Mouse (Mus musculus): ENCODE measurements at regions not wholly inside any gene's neighbourhood (a gene's known extent, or its start where the extent isn't known, plus 50 kb on each side); places are given as distances from the start of the nearest gene placed in this dataset.

- Histone ChIP-seq H3K4me2 (ENCODE audit: insufficient read depth, low read depth, poor library complexity, severe bottlenecking) (no peak overlapping the region), H3K36me3 (replicated peaks in 1 of 2; ENCODE audit: control insufficient read depth in 1 of 2, insufficient read depth in 1 of 2, low read length in 1 of 2) (no peaks in the 10 kb centered on the region), H3K9me3 (replicated peaks; ENCODE audit: low read length) (no peaks in the 10 kb centered on the region), H3K79me2 (replicated peaks; ENCODE audit: control insufficient read depth, extremely low read depth, insufficient read depth, poor library complexity, severe bottlenecking) (no peaks in the 10 kb centered on the region), H3K27ac (ENCODE audit: insufficient read depth, low read depth) (no peak overlapping the region), H3K9ac (ENCODE audit: insufficient read depth, low read depth) (no peak overlapping the region), H3K4me3 (replicated peaks in 1 of 3; ENCODE audit: low read depth in 2 of 3, low read length in 2 of 3, poor library complexity in 1 of 3) (no peak overlapping the region), H3K4me1 (ENCODE audit: control insufficient read depth in 1 of 2, insufficient read depth in 2 of 2) (no peaks in the 10 kb centered on the region), H3K27me3 (replicated peaks) (no peaks in the 10 kb centered on the region)
- no peak for TF ChIP-seq POLR2AphosphoS2 (IDR thresholded peaks at IDR 0.05; ENCODE audit: low read depth, low read length)
- TF ChIP-seq USF1 (IDR thresholded peaks at IDR 0.05; ENCODE audit: low read depth, low read length) = no peak
- TF ChIP-seq RCOR1 (conservative IDR thresholded peaks at IDR 0.05; ENCODE audit: low read depth, low read length) = no peak
- no peak for TF ChIP-seq ZMIZ1 (IDR thresholded peaks at IDR 0.05; ENCODE audit: low read depth, low read length)
- TF ChIP-seq IRF4 (IDR thresholded peaks at IDR 0.05; ENCODE audit: low read depth, low read length) = no peak
- dilution Hi-C loops (cut with MboI; ENCODE audit: extremely low pct_ligation_motif_present, extremely low pct_unique_long_range_greater_than_20kb, low sequenced_read_pairs) = no loop called here
- no peak for DNase-seq (ENCODE audit: extremely low read depth)
- in situ Hi-C loops (cut with MboI; ENCODE audit: low pct_ligation_motif_present, low pct_unique_long_range_greater_than_20kb, low sequenced_read_pairs) = no loop called here
Observed at GRCm38 (mm10) chr12:40935098-40935759, 88.7 kb upstream of the Immp2l start.

GRCm38 (mm10) chr12:40937037-40937436 is 86.9 kb upstream of the Immp2l start:
- in situ Hi-C loops (cut with MboI; ENCODE audit: low pct_ligation_motif_present, low pct_unique_long_range_greater_than_20kb, low sequenced_read_pairs) = no loop called here
- Histone ChIP-seq H3K27ac (ENCODE audit: insufficient read depth, low read depth) (no peak overlapping the region), H3K27me3 (replicated peaks) (no peaks in the 10 kb centered on the region), H3K9ac (ENCODE audit: insufficient read depth, low read depth) (no peak overlapping the region), H3K4me3 (replicated peaks in 1 of 3; ENCODE audit: low read depth in 2 of 3, low read length in 2 of 3, poor library complexity in 1 of 3) (no peak overlapping the region), H3K9me3 (replicated peaks; ENCODE audit: low read length) (no peaks in the 10 kb centered on the region), H3K4me1 (ENCODE audit: control insufficient read depth in 1 of 2, insufficient read depth in 2 of 2) (no peaks in the 10 kb centered on the region), H3K4me2 (ENCODE audit: insufficient read depth, low read depth, poor library complexity, severe bottlenecking) (no peak overlapping the region), H3K36me3 (replicated peaks in 1 of 2; ENCODE audit: control insufficient read depth in 1 of 2, insufficient read depth in 1 of 2, low read length in 1 of 2) (no peaks in the 10 kb centered on the region), H3K79me2 (replicated peaks; ENCODE audit: control insufficient read depth, extremely low read depth, insufficient read depth, poor library complexity, severe bottlenecking) (no peaks in the 10 kb centered on the region)
- dilution Hi-C loops (cut with MboI; ENCODE audit: extremely low pct_ligation_motif_present, extremely low pct_unique_long_range_greater_than_20kb, low sequenced_read_pairs) = no loop called here
- TF ChIP-seq TBP (conservative IDR thresholded peaks at IDR 0.05; ENCODE audit: low read depth, low read length) (no peak), MAX (IDR thresholded peaks at IDR 0.05; ENCODE audit: low read length) (no peak), USF1 (IDR thresholded peaks at IDR 0.05; ENCODE audit: low read depth, low read length) (no peak)
- DNase-seq (ENCODE audit: extremely low read depth) = no peak

- no peaks in the 10 kb centered on the region for H3K9me3 ChIP-seq (replicated peaks; ENCODE audit: low read length)
- H3K4me3 ChIP-seq (replicated peaks in 1 of 3; ENCODE audit: low read depth in 2 of 3, low read length in 2 of 3, poor library complexity in 1 of 3) = no peak overlapping the region
- no peaks in the 10 kb centered on the region for H3K36me3 ChIP-seq (replicated peaks in 1 of 2; ENCODE audit: control insufficient read depth in 1 of 2, insufficient read depth in 1 of 2, low read length in 1 of 2)
- H3K4me2 ChIP-seq (ENCODE audit: insufficient read depth, low read depth, poor library complexity, severe bottlenecking) = no peak overlapping the region
- dilution Hi-C loops (cut with MboI; ENCODE audit: extremely low pct_ligation_motif_present, extremely low pct_unique_long_range_greater_than_20kb, low sequenced_read_pairs) = no loop called here
- no peak for TF ChIP-seq EP300 (IDR thresholded peaks at IDR 0.05; ENCODE audit: low read length)
- TF ChIP-seq USF2 (conservative IDR thresholded peaks at IDR 0.05; ENCODE audit: low read depth, low read length) = no peak
- no peak for TF ChIP-seq MAFK (IDR thresholded peaks at IDR 0.05; ENCODE audit: insufficient replicate concordance, low read length)
- TF ChIP-seq SMC3 (IDR thresholded peaks at IDR 0.05; ENCODE audit: low read depth, low read length) = no peak
- no peak for TF ChIP-seq TBP (conservative IDR thresholded peaks at IDR 0.05; ENCODE audit: low read depth, low read length)
- TF ChIP-seq TCF12 (IDR thresholded peaks at IDR 0.05; ENCODE audit: low read depth, low read length) = no peak
- TF ChIP-seq MYC (IDR thresholded peaks at IDR 0.05; ENCODE audit: low read depth, low read length) = no peak
- no peak for TF ChIP-seq ZC3H11A (IDR thresholded peaks at IDR 0.05; ENCODE audit: low read depth, low read length)
- no peak for TF ChIP-seq RCOR1 (conservative IDR thresholded peaks at IDR 0.05; ENCODE audit: low read depth, low read length)
- no peak for TF ChIP-seq POLR2A (IDR thresholded peaks at IDR 0.05; ENCODE audit: low read depth, low read length)
- no peak for TF ChIP-seq IRF4 (IDR thresholded peaks at IDR 0.05; ENCODE audit: low read depth, low read length)
- no peak overlapping the region for H3K27ac ChIP-seq (ENCODE audit: insufficient read depth, low read depth)
- DNase-seq (ENCODE audit: extremely low read depth) = no peak
- in situ Hi-C loops (cut with MboI; ENCODE audit: low pct_ligation_motif_present, low pct_unique_long_range_greater_than_20kb, low sequenced_read_pairs) = no loop called here
- no peaks in the 10 kb centered on the region for H3K79me2 ChIP-seq (replicated peaks; ENCODE audit: control insufficient read depth, extremely low read depth, insufficient read depth, poor library complexity, severe bottlenecking)
- H3K4me1 ChIP-seq (ENCODE audit: control insufficient read depth in 1 of 2, insufficient read depth in 2 of 2) = peaks cover 0 to 12% of the 10 kb centered on the region in 2 experiments; a peak in 1 of 4 replicates
- no peak overlapping the region for H3K9ac ChIP-seq (ENCODE audit: insufficient read depth, low read depth)
- H3K27me3 ChIP-seq (replicated peaks) = no peaks in the 10 kb centered on the region
Observed at GRCm38 (mm10) chr12:40946888-40947287, 77.0 kb upstream of the Immp2l start.
